Mouse (Mus musculus) v-Abl transformed pro-B cells (cell line): ENCODE measurements around the gene N6amt1.

Experiments used
- in situ Hi-C, 2 experiments: fragments of 400-800 bp; cut with MboI; formaldehyde crosslinking; loops; one replicate each; pipeline ENCODE4 v1.15.1; 2025; ENCODE audit not compliant: unreplicated experiment in 2 of 2

Gene N6amt1

GRCm38 (mm10) chr16:87382996-87383395, 29.0 kb downstream of the N6amt1 start:
- in situ Hi-C loops: no loop called here

DNA sequence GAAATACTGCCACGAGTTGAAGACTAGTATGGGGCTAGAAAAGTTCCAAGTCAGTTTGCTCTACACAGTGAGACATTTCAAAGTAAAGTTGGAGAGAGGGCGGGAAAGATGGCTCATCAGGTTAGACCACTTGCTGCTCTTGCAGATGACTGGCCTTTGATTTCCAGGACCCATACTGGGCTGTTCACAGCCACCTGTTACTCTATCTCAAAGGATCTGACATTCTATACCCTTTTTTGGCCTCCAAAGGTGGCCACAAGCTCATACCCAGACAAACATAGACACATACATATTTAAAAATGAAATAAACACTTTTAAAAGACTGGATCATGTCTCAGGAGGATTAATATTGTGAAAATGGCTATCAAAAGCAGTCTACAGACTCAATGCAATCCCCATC, 30.4 kb downstream of the N6amt1 start:
- in situ Hi-C loops: no loop called here

GRCm38 (mm10) chr16:87387444-87387977, 33.5 kb downstream of the N6amt1 start:
- in situ Hi-C loops: no loop called here

- in situ Hi-C loops: loop anchor here in 1 of 2 experiments (10.0 kb wide), 1 partner anchor 1589 kb away; the partner anchor contains the start of gene Adamts1
Measured at GRCm38 (mm10) chr16:87393813-87394548, 40.0 kb downstream of the N6amt1 start.

DNA sequence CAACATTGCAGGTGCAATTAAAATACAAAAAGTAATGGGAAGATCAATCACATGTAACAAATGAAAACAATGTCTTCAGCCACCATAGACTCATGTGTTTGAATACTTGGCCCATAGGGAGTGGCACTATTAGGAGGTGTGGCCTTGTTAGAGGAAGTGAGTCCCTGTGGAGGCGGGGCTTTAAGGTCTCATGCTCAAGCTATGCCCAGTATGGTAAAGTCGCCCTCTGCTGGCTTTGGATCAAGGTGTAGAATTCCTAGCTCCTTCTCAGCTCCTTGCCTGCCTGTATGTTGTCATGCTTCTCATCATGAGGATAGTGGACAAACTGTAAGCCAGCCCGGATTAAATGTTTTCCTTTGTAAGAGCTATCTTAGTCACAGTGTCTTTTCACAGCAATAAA, 51.0 kb downstream of the N6amt1 start:
- in situ Hi-C loops: no loop called here
